Mouse (Mus musculus) G1E (cell line): Measurements from ENCODE around the gene Tpcn2. TPM values are rescaled to one million over a fixed set of nuclear protein-coding genes. Genes with fewer than 3 reads are reported as not detected.

Experiments
- ATAC-seq: 2 replicates; pipeline ENCODE4 v1.8.0; 2016; ENCODE audit warnings: mild to moderate bottlenecking; ENCODE audit not compliant: insufficient number of reproducible peaks, poor library complexity, low FRiP score, severe bottlenecking; ENCODE audit errors: extremely low read depth
- DNase-seq: peaks from one replicate; pipeline ENCODE4 v3.0.0; 2012; ENCODE audit warnings: low spot score
- H3K27me3 ChIP-seq: 2 replicates; pipeline ENCODE4 v1.6.1; 2012; ENCODE audit warnings: mild to moderate bottlenecking, low read length, inconsistent platforms; ENCODE audit not compliant: insufficient read depth
- H3K36me3 ChIP-seq: replicated peaks from 2 replicates; pipeline ENCODE3; 2012; ENCODE audit warnings: mild to moderate bottlenecking, inconsistent platforms
- H3K4me1 ChIP-seq: 2 replicates; pipeline ENCODE4 v1.6.1; 2012; ENCODE audit warnings: low read depth, low read length, inconsistent platforms, mixed read lengths; ENCODE audit not compliant: insufficient read depth
- H3K4me3 ChIP-seq: 2 replicates; pipeline ENCODE4 v1.5.1; 2012; ENCODE audit warnings: low read depth, mild to moderate bottlenecking, inconsistent platforms, low read length, moderate library complexity, mixed read lengths
- H3K9me3 ChIP-seq: replicated peaks from 2 replicates; pipeline ENCODE4 v1.6.1; 2012; ENCODE audit warnings: inconsistent platforms
- CTCF ChIP-seq: IDR thresholded peaks from 2 replicates; pipeline ENCODE4 v1.5.1; 2012; ENCODE audit warnings: low read depth, low read length, inconsistent platforms, mixed read lengths
- GATA1 ChIP-seq: IDR thresholded peaks from 2 replicates; pipeline ENCODE4 v1.6.1; 2012; ENCODE audit warnings: borderline replicate concordance, low read length, inconsistent platforms, mixed read lengths
- GATA2 ChIP-seq: IDR thresholded peaks from 2 replicates; pipeline ENCODE4 v1.6.1; 2012; ENCODE audit warnings: low read depth, low read length, inconsistent platforms, borderline replicate concordance
- POLR2AphosphoS5 ChIP-seq: IDR thresholded peaks from 2 replicates; pipeline ENCODE4 v1.6.1; 2012; ENCODE audit warnings: low read depth, low read length, inconsistent platforms; ENCODE audit not compliant: insufficient replicate concordance
- TAL1 ChIP-seq: conservative IDR thresholded peaks from 2 replicates; pipeline ENCODE4 v1.6.1; 2012; ENCODE audit warnings: low read depth, low read length, inconsistent platforms, mixed read lengths
- polyA plus RNA-seq: library from polyadenylated mRNA; stranded (reverse); fragments of >175 nt; gene quantifications from 2 replicates; pipeline ENCODE4 v1.2.3, GENCODE M21; 2012
- total RNA-seq, 2 experiments: library from RNA; stranded (forward) in 1 of 2; stranded (reverse) in 1 of 2; fragments of 200-1000 nt in 1 of 2; fragments of >200 nt in 1 of 2; fragmentation: Nextera tagmentation in 1 of 2; gene quantifications; 2 replicates each; pipeline ENCODE4 v1.2.3; 2014 to 2017

Tpcn2 gene
- total and polyA plus RNA-seq, 3 experiments = 2.4 to 6.9 (median 4.2) TPM

DNA sequence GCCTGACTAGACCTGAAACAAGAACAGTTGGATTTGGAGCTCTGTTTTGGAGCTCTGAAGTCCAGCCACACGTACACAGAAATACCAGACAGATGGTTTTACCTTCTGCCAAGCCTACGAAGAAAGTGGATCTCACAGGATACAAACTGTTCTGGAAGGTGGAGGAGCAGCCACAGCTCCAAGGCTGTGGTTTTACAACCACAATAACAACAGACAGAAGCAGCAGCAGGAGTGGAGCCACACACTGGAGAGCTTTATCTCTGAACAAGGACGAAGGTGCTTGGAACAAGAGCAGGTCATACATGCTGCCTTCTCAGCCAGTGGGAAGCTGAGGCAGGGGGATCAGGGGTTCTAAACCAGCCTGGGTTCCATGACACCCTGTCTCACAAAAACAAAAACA is 35.7 kb upstream of the Tpcn2 start:
- no peaks in the 10 kb centered on the region for H3K4me1 ChIP-seq
- no peak overlapping the region for H3K4me3 ChIP-seq
- no peak for ATAC-seq
- TF ChIP-seq CTCF = no peak
- TF ChIP-seq GATA1 = no peak
- no peak for TF ChIP-seq GATA2
- TF ChIP-seq POLR2AphosphoS5 = no peak
- no peak for TF ChIP-seq TAL1
- no peaks in the 10 kb centered on the region for H3K36me3 ChIP-seq
- H3K9me3 ChIP-seq = no peaks in the 10 kb centered on the region
- DNase-seq = no peak
- peaks cover 5% of the 10 kb centered on the region for H3K27me3 ChIP-seq

DNA sequence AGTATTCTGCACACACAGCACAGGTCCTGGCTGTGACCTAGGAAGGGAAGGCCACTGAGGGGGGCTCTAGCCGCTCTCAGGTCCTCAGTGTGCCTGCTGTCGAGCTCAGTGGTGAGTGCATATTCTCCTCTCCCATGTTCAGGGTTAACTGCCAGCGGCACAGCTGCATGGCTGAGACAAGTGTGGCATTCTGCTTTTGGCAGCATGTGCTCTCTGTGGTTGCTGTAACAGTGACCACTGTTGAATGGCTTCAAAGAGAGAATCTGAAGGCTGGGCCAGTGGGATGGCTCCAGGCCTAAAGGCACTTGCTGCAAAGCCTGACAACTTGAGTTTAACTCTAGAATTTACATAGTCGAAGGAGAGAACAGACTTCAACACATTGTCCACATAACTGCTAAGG is 33.7 kb upstream of the Tpcn2 start:
- TF ChIP-seq TAL1 (no peak), CTCF (no peak), GATA2 (no peak), POLR2AphosphoS5 (no peak), GATA1 (no peak)
- DNase-seq (no peak), ATAC-seq (no peak)
- Histone ChIP-seq H3K36me3 (no peaks in the 10 kb centered on the region), H3K9me3 (no peaks in the 10 kb centered on the region), H3K27me3 (peaks cover 2% of the 10 kb centered on the region; the same call in 1 of the 2 replicates), H3K4me3 (no peak overlapping the region), H3K4me1 (no peaks in the 10 kb centered on the region)

DNA sequence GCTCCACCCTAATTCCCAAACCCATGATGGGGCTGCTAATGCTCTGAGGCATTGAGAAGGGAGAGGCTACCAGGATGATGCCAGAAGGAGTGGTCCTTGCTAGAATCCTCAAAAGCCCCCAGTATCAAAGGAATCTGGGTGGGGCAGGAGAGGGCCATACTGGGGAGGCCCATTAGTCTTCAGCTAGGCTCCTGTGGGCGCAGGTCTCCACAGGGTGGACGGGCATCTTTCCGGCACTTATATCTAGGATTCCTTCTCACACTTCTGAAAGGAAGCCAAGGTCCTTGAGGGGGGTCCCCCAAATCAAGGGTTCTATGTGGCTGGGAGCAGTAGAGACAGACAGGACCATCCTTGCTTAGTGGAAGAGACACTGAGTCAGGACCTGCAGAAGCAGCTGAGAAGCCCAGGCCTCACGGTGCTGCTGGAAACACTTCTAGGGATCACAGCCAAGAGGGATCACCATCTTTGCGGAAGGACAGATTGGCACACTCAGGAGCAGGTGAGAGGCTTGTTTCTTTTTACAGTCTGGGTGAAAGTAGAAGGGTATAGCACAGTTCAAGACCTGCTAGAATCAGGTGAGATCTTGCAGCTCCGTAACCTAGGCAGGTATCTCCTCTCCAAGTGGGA is 31.1 kb upstream of the Tpcn2 start, which contains the start of gene Mrgprd:
TSS of gene Mrgprd (plus strand) at position 51 of the 627 bp plus-strand sequence.
- no peaks in the 10 kb centered on the region for H3K9me3 ChIP-seq
- no peak for TF ChIP-seq TAL1
- TF ChIP-seq GATA1 = no peak
- DNase-seq (no peak), ATAC-seq (no peak)
- H3K27me3 ChIP-seq = 0 out of 2 replicates have a peak, but pooled peaks cover 2% of the 10 kb centered on the region
- no peaks in the 10 kb centered on the region for H3K36me3 ChIP-seq
- H3K4me3 ChIP-seq = no peak within 1 kb of the TSS
- no peaks in the 10 kb centered on the region for H3K4me1 ChIP-seq

DNA sequence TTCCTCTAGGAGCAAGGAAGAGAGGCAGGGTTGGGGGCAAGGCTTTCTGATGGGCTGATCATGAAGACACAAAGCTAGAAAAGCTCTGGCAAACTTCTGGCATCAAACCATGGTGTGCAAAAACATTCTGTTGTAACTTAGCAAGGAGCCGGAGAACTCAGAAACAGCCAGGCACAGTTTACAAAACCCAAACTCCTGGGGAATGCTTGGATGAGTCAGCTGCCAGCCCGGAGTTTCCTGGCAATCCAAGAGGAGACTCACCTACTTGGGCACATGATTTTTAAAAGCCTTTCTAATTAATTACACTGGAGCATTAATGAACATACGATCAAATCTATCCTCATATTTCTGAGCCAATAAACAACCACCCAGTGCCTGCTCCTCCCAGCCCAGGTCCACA is 28.3 kb upstream of the Tpcn2 start:
- DNase-seq = no peak
- peaks cover 4% of the 10 kb centered on the region; the same call in 1 of the 2 replicates for H3K27me3 ChIP-seq
- no peaks in the 10 kb centered on the region for H3K9me3 ChIP-seq
- no peaks in the 10 kb centered on the region for H3K4me1 ChIP-seq
- no peaks in the 10 kb centered on the region for H3K36me3 ChIP-seq
- TF ChIP-seq POLR2AphosphoS5 (no peak), TAL1 (no peak), CTCF (no peak), GATA2 (no peak), GATA1 (no peak)
- no peak overlapping the region for H3K4me3 ChIP-seq
- no peak for ATAC-seq

DNA sequence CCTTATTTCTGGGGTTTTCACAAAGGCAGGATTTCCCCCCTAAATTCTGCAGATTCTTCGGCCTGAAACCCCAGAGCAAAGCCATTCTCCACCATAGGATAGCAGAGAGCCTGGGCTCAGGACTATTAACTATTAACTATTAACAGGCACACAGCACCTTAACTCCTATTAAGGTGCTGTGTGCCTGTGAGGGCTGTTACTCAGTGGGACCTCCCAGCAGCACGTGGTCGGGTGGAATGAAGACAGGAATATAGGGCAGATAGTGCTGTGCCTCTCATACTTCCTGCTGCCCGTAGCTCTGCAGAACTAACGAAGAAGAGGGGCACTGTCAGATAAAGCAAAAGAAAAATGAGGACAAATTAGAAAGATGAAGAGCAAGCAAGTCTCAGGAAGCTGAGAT is 26.7 kb upstream of the Tpcn2 start:
- Histone ChIP-seq H3K4me3 (no peak overlapping the region), H3K4me1 (no peaks in the 10 kb centered on the region), H3K27me3 (peaks cover 4% of the 10 kb centered on the region; the same call in 1 of the 2 replicates), H3K9me3 (no peaks in the 10 kb centered on the region), H3K36me3 (no peaks in the 10 kb centered on the region)
- ATAC-seq = no peak
- no peak for DNase-seq
- TF ChIP-seq GATA2 = no peak
- no peak for TF ChIP-seq GATA1
- TF ChIP-seq POLR2AphosphoS5 = no peak

DNA sequence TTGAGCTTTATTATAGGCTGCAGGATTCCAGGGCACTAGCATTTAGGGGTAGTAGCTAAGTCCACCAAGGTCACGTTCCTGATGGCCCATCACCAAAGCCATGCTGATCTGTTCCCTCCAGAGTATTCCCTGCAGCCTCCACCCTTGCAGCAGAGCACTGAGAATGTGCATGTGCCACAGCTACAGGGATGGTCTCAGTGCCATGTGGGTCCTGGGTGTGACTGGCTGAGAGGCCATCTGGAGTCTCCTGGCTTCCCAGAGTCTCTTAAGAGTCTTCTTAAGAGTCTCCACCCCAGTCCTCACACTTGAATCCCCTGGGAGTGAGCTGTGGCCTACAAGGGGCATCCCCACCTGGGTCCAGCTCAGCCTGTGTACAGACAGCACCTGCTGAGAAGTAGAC is 26.1 kb upstream of the Tpcn2 start:
- no peak for TF ChIP-seq GATA2
- TF ChIP-seq CTCF = no peak
- no peak for TF ChIP-seq TAL1
- no peak for TF ChIP-seq GATA1
- no peak for TF ChIP-seq POLR2AphosphoS5
- H3K27me3 ChIP-seq = peaks cover 5% of the 10 kb centered on the region; the same call in 1 of the 2 replicates
- ATAC-seq (no peak), DNase-seq (no peak)
- H3K36me3 ChIP-seq = no peaks in the 10 kb centered on the region
- H3K4me3 ChIP-seq = no peak overlapping the region
- no peaks in the 10 kb centered on the region for H3K4me1 ChIP-seq
- H3K9me3 ChIP-seq = no peaks in the 10 kb centered on the region

DNA sequence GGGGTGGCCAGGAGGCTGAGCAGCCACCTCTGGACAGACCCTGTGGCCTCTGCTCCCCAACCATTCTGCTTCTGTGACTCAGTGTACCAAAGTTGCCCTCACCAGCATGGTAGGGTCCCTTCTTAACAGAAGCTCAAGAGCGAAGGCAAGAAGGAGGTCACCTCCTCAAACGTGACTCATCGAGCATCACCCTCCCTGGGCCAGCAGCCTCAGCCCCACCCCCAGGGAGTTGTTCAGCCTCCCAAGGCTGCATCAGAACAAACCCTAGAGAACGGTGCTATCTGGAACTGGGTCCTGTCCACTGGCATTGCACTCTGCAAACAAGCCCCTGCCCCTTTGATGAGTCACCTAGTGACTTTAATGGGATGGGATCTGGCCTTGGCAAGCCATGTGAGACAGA is 25.1 kb upstream of the Tpcn2 start:
- no peaks in the 10 kb centered on the region for H3K4me1 ChIP-seq
- H3K9me3 ChIP-seq = no peaks in the 10 kb centered on the region
- DNase-seq (no peak), ATAC-seq (no peak)
- peaks cover 8% of the 10 kb centered on the region for H3K27me3 ChIP-seq
- TF ChIP-seq CTCF (no peak), GATA1 (no peak), GATA2 (no peak), TAL1 (no peak), POLR2AphosphoS5 (no peak)
- no peaks in the 10 kb centered on the region for H3K36me3 ChIP-seq
- H3K4me3 ChIP-seq = no peak overlapping the region
